Mouse (Mus musculus) cerebellum, adult 2 months (tissue): ENCODE results near the gene Acp2.

Experiments used
- CTCF ChIP-seq: fragments of 200-500 bp; IDR thresholded peaks from 2 replicates; pipeline ENCODE4 v1.5.1; 2011; ENCODE audit warnings: low read depth, mild to moderate bottlenecking, control low read depth, low read length, moderate library complexity, borderline replicate concordance; ENCODE audit not compliant: insufficient read depth
- POLR2A ChIP-seq: fragments of 200-500 bp; IDR thresholded peaks from 2 replicates; pipeline ENCODE4 v1.6.1; 2011; ENCODE audit warnings: low read length, control low read depth, borderline replicate concordance; ENCODE audit not compliant: insufficient read depth

GRCm38 (mm10) chr2:91255661-91256150 lies 53.0 kb downstream of the Acp2 start, which contains the start of gene Pacsin3:
- TF ChIP-seq CTCF (no peak), POLR2A (peak; percentile 27; the same call in 1 of the 2 replicates)
